In genomic region chr11:62539089-62539890, GRCm38 (mm10) we compare ENCODE assay signal across 8 mouse cellular contexts. TPM values are rescaled to one million over a fixed set of nuclear protein-coding genes. Genes with fewer than 3 reads are reported as not detected.
DNase-seq lines count a peak whose midpoint lies in the region; ATAC-seq lines count a peak whose summit lies in the region.

Gene Cenpv (minus strand): TSS chr11:62539261.

- peak; percentile 83 for ATAC-seq in intestine, embryonic 14.5 days (replicated peaks; ENCODE audit: low FRiP score, low TSS enrichment, low read depth)

- H3K4me1 ChIP-seq in intestine, embryonic 14.5 days (replicated peaks; ENCODE audit: control insufficient read depth, insufficient read depth, low read length) = 0 out of 2 replicates have a peak, but pooled peaks cover 4% of the 10 kb centered on the region
- H3K4me1 ChIP-seq in megakaryocyte, embryonic 14.5 days = peaks cover 27% of the 10 kb centered on the region

- H3K9ac ChIP-seq in intestine, embryonic 14.5 days (ENCODE audit: low read length) = peak within 1 kb of the TSS; percentile 80

- H3K9me3 ChIP-seq in intestine, embryonic 14.5 days (ENCODE audit: control insufficient read depth, low read length) = no peaks in the 10 kb centered on the region
- H3K9me3 ChIP-seq in megakaryocyte, embryonic 14.5 days = no peaks in the 10 kb centered on the region

- peak within 1 kb of the TSS; percentile 68 for H3K4me3 ChIP-seq in intestine, embryonic 14.5 days (ENCODE audit: low read depth, low read length)
- H3K4me3 ChIP-seq in megakaryocyte, embryonic 14.5 days (replicated peaks) = peak within 1 kb of the TSS; percentile 96

- 6% methylated on average over 50 of the region's 57 CpGs for WGBS in intestine, embryonic 14.5 days

- H3K27me3 ChIP-seq in intestine, embryonic 14.5 days (replicated peaks; ENCODE audit: control insufficient read depth, insufficient read depth, low read length) = 0 out of 2 replicates have a peak, but pooled peaks cover 2% of the 10 kb centered on the region
- peaks cover 24% of the 10 kb centered on the region for H3K27me3 ChIP-seq in megakaryocyte, embryonic 14.5 days (replicated peaks)

- intact Hi-C loops in gastrocnemius, postnatal 36 days (cut with DNase I) = loop anchor here (2.0 to 5.0 kb wide), 2 partner anchors 36 to 77 kb away; partner anchors contain the start of gene Trpv2
- intact Hi-C loops in left cerebral cortex, postnatal 10 days (cut with DNase I) = loop anchor here (5.0 kb wide), 1 partner anchor 82 kb away; the partner anchor contains the start of genes Ncor1 and Pigl

- no peaks in the 10 kb centered on the region for H3K36me3 ChIP-seq in intestine, embryonic 14.5 days (ENCODE audit: control insufficient read depth, insufficient read depth, low read length)
- H3K36me3 ChIP-seq in megakaryocyte, embryonic 14.5 days (replicated peaks; ENCODE audit: low read length) = peaks cover 5% of the 10 kb centered on the region

- H3K4me2 ChIP-seq in intestine, embryonic 14.5 days (ENCODE audit: low read length) = peak within 1 kb of the TSS; percentile 88

- H3K27ac ChIP-seq in intestine, embryonic 14.5 days (ENCODE audit: low read depth) = 0 out of 2 replicates have a peak within 1 kb of the TSS, but pooled peaks have one; percentile 34

- DNase-seq in adrenal gland, adult (ENCODE audit: inconsistent age in 2 of 2, low spot score in 1 of 2) = peak; percentile 80 to 94
- DNase-seq in embryo, embryonic 10.5 days (ENCODE audit: low spot score) = peak; percentile 75
- DNase-seq in gastrocnemius, postnatal 36 days = peak; percentile 59
- peak; percentile 89 for DNase-seq in intestine, embryonic 14.5 days (ENCODE audit: low spot score)
- peak; percentile 61 to 86 for DNase-seq in left cerebral cortex, postnatal 10 days (ENCODE audit: extremely low spot score in 1 of 2, low spot score in 2 of 2)
- DNase-seq in right cerebral cortex, postnatal 10 days (ENCODE audit: low spot score in 2 of 2) = peak; percentile 80 to 83
- DNase-seq in urinary bladder, postnatal 25 days (ENCODE audit: low spot score) = peak; percentile 74

RNA-seq across cellular contexts. Expression of gene Cenpv, which starts in this region (rescaled TPM):
- 10 to 100 TPM; 13.9 to 21.8 TPM for total RNA-seq in gastrocnemius, postnatal 36 days (2021)
- 31.1 and 44.9 TPM in 2 replicates for polyA plus RNA-seq in intestine, embryonic 14.5 days (2014; fragmentation: Nextera tagmentation; extraction: Ambion mirVana)
- total RNA-seq in left cerebral cortex, postnatal 10 days (2021) = 10 to 100 TPM; 38.0 to 42.0 TPM
- 10.8 and 13.9 TPM in 2 replicates for polyA plus RNA-seq in megakaryocyte, embryonic 14.5 days (2012; ENCODE audit: insufficient read depth, low replicate concordance)

Comparison
In these comparisons a context has a peak if more than half of its experiments do, and no peak if none do; other contexts are left out.
1. Peak in every context shown above with its lines: DNase-seq, ATAC-seq, H3K4me3 ChIP-seq and H3K27ac ChIP-seq.